Mouse (Mus musculus): Measurements from ENCODE around the gene Sfswap.

DNA sequence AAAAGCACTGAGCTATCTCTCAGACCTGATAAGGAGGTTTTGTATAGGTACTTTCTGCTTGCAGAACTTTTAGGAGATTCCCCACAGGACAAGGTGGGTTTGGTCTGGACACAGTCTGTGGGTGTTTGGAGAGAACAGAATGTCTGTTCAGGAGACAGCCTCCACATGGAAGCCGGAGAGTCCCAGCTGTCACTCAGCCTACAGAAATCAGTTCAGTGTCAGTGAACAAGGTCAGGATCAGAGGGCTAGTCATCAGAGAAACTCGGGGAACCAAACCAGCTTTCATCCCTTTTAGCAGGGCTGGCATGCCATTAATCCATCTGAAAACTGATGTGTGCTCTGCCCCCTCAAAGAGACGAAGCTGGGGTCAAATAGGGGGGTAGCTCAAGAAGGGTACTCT is 48.5 kb upstream of the Sfswap start:
- TF ChIP-seq POLR2A (IDR thresholded peaks at IDR 0.05; ENCODE audit: insufficient read depth, low read depth, low read length) (no peak), CTCF (IDR thresholded peaks at IDR 0.05; ENCODE audit: insufficient read depth, low read depth, low read length) (no peak)
